Mouse (Mus musculus) hematopoietic stem cell, adult 5-6 weeks (primary cell): ENCODE measurements around the gene Dcaf1. TPM values are rescaled to one million over a fixed set of nuclear protein-coding genes. Genes with fewer than 3 reads are reported as not detected.

Source experiments
- ATAC-seq, 2 experiments: fragments of 125-278 bp in 1 of 2; replicated peaks in 1 of 2; 2 replicates each; pipeline ENCODE4 v1.8.0; 2016 to 2017; ENCODE audit warnings: inconsistent platforms in 2 of 2, mild to moderate bottlenecking in 2 of 2, moderate number of reproducible peaks in 2 of 2, low read depth in 1 of 2, moderate TSS enrichment in 1 of 2; ENCODE audit not compliant: low FRiP score in 2 of 2, poor library complexity in 2 of 2, severe bottlenecking in 2 of 2, insufficient read depth in 1 of 2, low TSS enrichment in 1 of 2
- total RNA-seq: library from RNA; stranded (forward); fragments of 172-1452, 232-1000 nt; gene quantifications from 2 replicates; pipeline ENCODE4 v1.2.3, GENCODE M21; 2017

Dcaf1 gene
- total RNA-seq, 1 experiment from 2014 or later = 69.5 TPM

- no peak for ATAC-seq
Observed at GRCm38 (mm10) chr9:106842800-106843199, 21.1 kb downstream of the Dcaf1 start.

GRCm38 (mm10) chr9:106856664-106857063 lies 35.0 kb downstream of the Dcaf1 start:
- no peak for ATAC-seq

- ATAC-seq = peak in 1 of 2 experiments; percentile 36; a peak in 1 of 4 replicates
Observed at GRCm38 (mm10) chr9:106858036-106858435, 36.4 kb downstream of the Dcaf1 start.

GRCm38 (mm10) chr9:106874216-106874615 lies 52.5 kb downstream of the Dcaf1 start:
- no peak for ATAC-seq

- no peak for ATAC-seq
Observed at GRCm38 (mm10) chr9:106876666-106877065, 55.0 kb downstream of the Dcaf1 start.

GRCm38 (mm10) chr9:106879471-106879870 lies 57.8 kb downstream of the Dcaf1 start:
- no peak for ATAC-seq

DNA sequence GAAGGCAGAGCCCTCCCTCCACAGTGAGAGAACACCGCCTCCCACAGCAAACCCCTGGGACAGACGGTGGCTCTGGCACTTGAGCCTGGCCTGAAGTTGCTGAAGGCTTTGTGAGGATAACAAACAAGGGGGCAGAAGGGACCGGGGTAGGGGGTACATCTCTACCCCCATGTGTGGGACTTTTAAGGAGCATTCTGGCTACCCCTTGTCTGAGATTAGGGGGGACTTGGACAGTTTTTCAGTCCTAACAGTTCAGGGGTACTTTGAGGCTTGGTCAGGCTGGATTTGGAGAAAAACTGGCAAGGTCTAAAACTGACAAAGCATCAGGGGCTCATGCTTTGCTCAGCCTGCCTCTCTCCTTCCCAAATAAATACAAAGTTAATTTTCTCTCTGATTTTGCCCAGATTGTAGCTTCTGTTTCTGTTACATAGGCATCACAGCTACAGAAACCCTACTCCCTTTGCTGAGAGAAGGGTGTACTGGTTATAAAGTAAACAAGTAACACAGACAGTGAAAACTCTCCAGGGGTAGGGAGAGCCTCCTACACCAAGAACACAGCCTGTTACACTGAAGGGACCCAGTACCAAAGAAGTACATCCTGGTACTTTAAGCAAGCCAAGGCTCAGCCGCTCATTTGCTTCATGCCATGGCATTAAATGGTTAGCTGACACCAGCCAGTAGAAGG lies 59.5 kb downstream of the Dcaf1 start:
- no peak for ATAC-seq

DNA sequence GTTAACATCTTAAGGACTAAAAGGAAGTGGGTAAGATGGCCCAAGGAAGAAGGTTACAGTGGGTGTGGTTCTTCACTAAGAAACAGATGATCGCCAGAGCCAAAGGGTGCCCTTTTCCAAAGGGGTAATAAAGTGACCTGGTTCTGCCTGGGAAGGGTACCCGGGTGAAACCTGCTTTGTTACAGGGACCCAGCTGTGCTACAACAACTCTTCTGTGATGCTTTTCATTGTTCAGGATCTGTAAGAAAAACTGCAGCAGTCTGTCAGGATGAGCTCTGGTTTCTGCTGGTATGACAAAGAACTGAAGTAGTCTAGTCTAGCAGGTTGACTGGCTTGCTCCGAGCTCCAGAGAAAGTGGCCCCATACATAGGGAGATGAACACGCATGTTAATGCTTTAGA lies 60.5 kb downstream of the Dcaf1 start:
- no peak for ATAC-seq

GRCm38 (mm10) chr9:106883085-106883484 lies 61.4 kb downstream of the Dcaf1 start:
- ATAC-seq = no peak

GRCm38 (mm10) chr9:106884306-106884705 lies 62.6 kb downstream of the Dcaf1 start:
- no peak for ATAC-seq

DNA sequence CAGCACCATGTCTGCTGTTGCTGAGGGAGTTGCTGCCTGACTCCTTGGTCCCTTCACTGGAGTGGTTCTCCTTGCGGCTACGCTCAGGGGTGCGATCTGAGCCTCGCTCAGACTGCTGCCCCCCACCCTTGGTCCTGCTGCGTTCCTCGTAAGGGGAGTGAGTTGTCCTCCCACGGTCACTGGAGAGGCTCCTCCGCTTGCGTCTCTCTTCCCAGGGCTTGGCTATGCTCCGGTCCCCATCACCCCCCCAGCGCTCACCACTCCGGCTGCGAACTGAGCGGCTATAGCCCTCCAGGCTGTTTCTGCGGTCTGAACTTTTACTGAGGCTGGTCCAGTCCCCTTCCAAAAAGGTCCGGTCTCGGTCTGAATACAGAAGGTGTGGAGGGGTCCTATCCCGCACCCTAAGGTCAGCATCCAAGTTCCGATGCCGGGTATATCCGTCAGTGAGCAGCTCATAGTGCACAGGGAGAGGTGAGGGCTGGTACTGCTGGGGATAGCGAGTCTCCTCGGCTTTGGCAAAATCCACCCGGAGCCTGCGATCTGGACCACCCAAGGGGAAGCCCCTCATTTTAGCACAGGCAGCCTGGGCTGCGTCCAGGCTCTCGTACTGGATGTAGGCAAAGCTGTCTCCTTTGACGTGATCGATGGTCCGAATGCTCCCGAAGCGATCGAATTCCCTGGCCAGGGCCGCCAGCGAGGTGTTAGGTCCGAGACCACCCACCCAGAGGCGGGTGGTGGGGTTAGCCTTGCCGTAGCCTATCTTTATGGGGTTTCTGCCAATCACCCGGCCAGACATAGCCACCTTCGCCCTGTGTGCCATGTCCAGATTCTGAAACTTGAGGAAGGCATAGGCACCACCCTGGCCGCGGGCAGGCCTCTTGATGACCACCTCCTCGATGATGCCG lies 63.6 kb downstream of the Dcaf1 start:
- no peak for ATAC-seq

DNA sequence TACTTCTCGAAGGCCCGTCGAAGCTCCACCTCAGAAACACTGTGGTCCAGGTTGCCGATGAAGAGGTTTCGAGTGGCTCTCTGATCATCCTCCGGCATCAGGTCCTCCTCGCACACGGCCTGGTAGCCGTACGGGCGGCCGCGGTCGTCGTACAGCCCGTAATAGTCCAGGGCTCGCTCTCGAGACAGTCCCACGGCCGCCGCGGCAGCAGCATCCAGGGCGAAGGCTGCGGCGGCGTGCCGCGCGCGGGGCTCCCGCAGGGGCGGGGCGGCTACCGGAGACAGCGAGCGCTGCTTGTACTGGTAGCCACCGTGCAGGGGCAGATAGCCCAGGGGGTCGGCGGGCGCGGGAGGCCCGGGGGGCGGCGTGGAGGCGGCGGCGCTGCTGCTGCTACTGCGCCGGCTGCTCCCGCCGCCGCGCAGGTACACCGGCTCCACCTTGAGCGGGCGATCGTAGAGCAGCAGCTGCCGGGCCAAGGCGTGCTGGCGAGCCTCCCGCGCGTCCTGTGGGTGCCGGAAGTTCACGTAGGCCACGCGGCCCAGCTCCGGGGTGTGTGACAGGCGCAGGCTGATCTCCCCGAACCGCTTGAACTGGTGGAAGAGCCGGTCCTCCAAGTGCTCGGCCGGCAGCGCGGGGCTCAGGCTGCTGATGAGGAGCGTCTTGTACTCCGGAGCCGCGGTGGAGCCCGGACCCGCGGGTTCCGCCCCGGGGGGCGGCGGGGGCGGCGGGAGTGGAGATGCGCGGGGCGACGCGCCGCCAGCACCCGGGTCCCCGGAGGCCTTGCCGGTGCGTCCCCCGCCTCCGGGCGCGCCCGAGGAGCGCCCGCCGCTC lies 64.4 kb downstream of the Dcaf1 start:
- no peak; a peak in 1 of 4 replicates for ATAC-seq

DNA sequence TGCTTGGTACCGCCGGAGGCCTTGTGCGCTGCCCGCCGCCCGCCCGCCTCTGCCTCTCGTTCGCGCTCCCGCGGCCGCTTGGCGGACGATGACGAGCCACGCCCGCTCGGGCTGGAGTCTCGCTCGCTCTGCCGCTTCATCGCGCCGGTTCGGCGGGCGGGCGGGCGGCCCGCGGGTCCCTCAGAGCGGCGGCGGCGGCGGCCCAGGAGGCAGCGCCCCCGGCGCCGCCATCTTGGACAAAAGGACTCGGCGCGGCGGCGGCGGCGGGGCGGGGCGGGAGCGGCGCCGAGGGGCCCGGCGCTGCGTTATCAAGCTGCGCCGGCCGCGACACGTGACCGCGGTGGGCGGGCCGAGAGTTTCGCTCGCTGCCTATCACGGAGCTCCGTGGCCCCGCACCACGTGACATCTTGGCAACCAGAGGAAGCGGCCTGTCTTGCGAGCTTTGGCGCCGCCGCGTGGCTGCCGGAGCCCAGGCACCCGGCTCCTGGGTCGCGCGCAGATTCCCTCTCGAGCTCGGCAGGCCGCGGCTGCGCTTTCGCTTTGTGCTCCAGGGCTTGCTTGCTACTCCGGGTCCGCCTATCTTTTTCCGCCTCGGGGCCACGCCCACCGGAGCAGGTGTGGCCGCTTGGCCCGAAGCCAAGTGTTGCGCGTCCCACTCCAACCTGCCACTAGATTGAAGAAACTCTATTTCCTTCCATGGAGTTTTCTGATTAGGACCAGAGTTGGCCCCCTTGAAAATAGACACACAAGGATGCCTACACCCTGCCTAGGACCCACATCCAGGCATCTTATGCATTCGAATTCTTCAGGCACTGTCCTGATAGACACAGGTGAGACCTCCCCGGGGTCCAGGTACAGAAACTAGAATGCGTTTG lies 65.4 kb downstream of the Dcaf1 start, which contains the start of gene Rbm15b:
Rbm15b (minus strand) TSS at position 601 of the 875 bp plus-strand sequence.
- peak; percentile 71 to 72 for ATAC-seq

GRCm38 (mm10) chr9:106888346-106888745 lies 66.7 kb downstream of the Dcaf1 start:
- no peak for ATAC-seq

- no peak for ATAC-seq
Observed at GRCm38 (mm10) chr9:106889321-106889720, 67.6 kb downstream of the Dcaf1 start.

DNA sequence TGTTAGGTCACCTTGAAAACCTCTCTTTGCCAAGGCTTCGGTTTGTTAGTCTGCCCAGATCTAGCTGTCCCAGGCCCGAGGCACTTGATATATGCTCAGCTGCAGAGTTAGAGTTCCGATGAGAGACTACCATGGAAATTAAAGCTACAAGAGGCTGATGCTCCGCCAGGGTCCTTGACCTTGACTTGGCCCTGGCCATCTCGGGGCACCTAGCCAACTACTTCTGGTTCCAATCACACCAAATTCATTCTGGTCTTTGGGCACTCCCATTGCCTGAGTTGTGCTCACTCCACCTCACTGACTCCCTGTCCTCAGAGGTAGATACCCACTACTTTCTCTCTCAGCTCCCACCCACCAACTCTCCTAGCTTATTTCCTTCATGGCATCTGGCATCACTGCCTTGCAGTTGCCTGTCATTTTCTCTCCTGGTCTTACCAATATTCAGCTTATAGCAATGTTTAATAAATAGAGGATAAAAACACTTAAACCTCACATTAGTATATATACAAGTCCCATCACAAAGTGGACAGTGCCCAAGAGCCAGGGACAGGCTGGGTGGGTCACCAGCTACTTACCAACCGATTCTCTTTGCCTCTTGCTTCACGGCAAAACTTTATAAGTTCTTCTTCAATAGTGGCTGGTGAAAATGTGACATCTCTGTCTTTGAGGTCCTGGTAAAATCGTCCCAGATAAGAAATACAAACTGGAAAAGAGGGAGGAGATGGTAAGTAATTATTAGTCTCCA lies 69.0 kb downstream of the Dcaf1 start:
- ATAC-seq = no peak
